Mouse (Mus musculus) gonadal fat pad, adult 2 months (tissue): ENCODE results near the gene Sowahd. TPM values are rescaled to one million over a fixed set of nuclear protein-coding genes. Genes with fewer than 3 reads are reported as not detected.
"Not testable (repeated sequence)": the region's sequence is repeated elsewhere in the genome, so short reads cannot be mapped to it uniquely, and the experiment has no call there.

Experiments
- DNase-seq: peaks from one replicate; pipeline ENCODE4 v3.0.0-alpha.2; 2012; ENCODE audit warnings: low read depth
- polyA plus RNA-seq: library from polyadenylated mRNA; depleted of rRNA; stranded (reverse); fragments of >200 nt; gene quantifications from 2 replicates; pipeline ENCODE4 v1.2.3, GENCODE M21; 2012; rRNA removed

The Sowahd gene
- polyA plus RNA-seq: 0.08 TPM in 1 of 2 replicates, not detected in the other

DNA sequence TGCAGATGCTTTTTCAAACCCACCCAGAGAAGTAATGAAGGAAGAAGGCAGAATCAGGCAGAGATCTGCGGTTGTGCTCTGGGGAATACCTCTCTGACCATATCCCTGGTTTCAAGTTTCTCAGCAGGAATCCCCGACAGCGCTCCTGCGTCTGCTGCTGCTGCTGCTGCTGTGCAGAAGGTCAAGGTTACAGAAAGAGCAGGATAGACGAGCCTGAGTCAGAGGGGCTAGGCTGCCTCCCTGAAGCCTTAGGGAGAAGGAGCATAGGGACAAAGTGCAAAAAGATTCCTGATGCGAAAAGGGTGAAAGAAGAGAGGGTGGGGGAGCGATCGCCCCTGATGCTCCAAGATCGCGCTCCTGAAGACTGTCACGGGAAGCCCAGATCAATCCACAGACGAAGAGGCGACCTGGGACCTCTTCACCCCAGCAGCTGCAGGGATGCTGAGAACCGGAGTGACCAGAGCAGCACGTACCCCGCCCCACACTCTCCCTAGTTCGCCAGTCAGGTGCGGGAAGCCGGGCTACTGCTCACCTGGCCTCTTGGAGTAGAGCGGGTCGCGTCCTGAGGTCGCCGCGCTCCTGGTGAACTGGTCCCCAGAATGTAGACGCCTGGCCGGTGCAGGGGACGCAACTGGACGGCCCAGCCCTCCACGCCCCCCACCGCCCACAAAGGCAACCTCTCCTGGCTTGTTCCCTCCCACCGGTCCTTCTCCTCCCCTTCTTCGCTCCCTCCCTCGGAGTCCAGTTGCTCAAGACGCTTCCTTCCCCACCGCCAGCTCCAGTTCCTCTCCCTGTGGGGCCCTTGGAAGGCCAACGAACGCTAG, at the start of gene Sowahd:
Sowahd (plus strand) TSS at position 780 of the 824 bp plus-strand sequence.
- no peak for DNase-seq

DNA sequence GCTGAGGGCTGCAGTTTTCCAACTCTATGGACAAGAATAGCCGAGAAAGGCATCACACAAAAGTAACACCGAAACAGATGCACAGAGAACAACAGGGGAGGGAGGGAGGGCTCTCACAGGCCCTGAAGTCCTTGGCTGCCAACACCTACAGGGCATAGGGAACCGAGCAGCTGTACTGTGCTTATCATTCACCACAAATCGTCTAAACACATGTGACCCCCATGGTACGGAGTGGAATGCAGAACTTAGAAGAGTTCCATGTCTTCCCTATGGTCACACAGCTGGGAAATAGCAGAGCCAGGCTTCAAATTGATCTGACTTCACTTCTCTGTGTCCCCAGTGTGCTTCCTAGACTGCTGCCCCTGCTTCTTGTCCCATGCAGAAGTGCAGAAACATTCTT, 34.8 kb upstream of the Sowahd start:
- no peak for DNase-seq

DNA sequence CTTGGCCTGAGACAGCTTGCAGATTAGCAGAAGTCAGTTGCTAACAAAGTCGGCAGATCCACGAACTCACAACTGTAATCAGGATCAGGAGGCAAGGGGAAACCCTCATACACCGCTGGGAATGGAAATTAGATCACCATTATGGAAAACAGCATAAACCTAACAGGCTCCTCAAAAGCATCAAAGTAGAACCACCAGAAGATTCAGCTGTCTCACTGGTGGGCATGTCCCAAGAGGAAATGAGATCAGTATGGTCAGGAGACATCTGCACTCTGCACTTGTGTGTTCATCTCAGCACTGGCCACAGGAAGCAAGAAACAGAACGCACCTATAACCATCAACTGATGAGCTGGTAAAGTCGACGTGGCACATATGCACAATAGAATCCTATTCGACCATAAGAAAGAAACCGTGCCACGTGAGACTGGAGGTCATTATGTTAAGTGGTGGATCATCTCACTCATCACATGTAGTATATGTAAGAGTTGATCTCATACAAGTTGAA, 30.4 kb upstream of the Sowahd start:
- DNase-seq: no peak

DNA sequence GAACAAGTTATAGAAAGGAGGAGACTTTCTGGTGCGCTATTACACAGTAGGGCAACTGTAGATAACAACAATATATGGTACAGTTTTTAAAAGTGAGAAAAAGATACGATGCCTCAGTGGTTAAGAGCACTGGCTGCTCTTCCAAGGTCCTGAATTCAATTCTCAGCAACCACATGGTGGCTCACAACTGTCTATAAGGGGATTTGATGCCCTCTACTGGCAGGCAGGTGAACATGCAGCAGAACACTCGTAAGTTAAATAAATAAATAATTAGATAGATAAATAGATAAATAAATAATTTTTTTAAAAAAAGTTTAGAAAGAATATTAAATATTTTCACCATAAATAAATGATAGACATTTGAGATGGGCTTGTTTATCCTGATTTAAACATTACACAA, 29.6 kb upstream of the Sowahd start:
- no peak for DNase-seq

DNA sequence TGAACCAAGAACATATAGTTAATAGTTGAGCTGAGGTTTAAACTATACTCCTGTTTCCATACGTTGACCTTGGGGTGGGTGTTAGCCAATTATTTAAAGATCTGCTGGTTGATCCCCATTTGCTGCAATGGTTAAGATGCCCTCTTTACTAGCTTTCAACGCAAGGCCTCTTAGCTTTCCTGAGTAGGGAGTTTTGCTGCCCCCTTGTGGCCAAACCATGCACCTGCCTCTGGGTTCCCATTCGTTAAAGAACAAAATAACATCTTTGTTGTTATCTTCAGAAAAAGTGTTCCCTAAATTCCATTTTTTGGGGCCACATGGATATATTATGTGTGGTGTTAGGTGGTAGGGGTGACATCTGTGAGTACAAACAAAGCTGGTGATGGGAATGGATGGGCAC, 26.0 kb upstream of the Sowahd start:
- DNase-seq: no peak

DNA sequence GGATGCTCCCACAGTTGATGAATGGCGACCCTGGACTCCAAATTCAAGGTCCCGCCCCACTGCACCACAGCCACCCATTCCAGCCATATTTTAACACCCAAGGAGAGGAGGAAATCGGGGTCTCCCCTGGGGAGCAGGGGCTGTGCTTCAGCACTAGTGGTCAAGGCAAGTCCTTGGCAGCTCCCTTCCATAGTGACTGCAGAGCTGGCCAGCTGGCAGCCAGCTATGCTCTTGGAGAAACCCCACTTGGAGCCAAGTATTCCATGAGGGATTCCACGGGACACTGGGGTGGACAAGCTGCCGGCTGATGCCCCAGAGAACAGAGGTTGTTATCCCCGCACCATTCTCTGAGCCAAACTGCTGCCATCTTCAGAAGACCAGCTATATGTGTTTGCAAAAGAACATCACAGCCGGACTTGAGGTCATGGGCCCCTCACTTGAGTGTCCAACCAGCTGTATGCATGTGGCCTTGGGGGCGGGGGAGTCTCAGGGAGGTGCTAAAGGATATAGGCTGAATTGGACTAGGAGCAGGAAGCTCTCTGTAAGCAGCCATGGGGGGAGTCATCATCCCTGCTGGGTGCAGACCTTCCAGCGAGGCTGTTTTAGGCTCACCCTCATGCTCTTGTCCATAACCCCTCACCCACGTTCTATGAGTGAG, 24.9 kb upstream of the Sowahd start:
- no peak for DNase-seq

DNA sequence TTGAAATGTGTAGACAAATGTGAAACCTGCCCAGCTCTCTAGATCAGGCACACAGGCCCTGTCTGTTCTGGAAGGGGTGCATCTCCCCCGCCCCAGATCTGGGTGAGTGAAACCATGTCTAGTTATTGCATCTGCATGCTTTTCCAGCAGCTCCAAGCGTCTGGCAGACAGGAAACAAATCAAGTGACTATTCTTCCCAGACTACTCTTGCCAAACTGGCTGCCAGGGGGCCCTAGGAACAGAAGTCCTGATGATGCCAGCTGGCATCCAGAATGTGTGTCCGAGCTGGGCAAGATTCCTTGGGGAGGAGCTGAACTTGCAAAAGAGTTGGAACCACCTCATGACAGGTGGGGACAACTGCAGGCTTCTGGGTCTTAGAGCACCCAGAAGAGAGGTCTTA, 20.3 kb upstream of the Sowahd start:
- DNase-seq: peak; percentile 46

DNA sequence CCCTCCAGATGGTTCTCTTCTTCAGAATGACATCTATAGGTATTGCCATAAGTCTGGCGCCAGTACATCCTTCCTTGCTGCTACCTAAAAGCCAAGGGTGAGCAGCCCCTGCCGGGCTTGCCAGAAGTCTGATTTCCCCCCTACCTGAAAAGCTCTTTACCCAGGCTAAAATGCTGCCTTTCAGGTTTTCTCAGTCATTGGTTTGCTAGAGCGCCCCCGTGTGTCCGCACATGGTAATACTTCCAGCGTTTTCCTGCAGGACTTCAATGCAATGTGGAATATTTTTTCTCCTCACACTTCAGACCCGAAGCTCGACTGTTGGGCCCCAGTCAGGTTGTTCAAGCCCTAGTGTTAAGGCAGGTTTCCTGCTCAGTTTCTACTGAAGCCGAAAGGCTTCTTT, 5.9 kb upstream of the Sowahd start:
- no peak for DNase-seq

DNA sequence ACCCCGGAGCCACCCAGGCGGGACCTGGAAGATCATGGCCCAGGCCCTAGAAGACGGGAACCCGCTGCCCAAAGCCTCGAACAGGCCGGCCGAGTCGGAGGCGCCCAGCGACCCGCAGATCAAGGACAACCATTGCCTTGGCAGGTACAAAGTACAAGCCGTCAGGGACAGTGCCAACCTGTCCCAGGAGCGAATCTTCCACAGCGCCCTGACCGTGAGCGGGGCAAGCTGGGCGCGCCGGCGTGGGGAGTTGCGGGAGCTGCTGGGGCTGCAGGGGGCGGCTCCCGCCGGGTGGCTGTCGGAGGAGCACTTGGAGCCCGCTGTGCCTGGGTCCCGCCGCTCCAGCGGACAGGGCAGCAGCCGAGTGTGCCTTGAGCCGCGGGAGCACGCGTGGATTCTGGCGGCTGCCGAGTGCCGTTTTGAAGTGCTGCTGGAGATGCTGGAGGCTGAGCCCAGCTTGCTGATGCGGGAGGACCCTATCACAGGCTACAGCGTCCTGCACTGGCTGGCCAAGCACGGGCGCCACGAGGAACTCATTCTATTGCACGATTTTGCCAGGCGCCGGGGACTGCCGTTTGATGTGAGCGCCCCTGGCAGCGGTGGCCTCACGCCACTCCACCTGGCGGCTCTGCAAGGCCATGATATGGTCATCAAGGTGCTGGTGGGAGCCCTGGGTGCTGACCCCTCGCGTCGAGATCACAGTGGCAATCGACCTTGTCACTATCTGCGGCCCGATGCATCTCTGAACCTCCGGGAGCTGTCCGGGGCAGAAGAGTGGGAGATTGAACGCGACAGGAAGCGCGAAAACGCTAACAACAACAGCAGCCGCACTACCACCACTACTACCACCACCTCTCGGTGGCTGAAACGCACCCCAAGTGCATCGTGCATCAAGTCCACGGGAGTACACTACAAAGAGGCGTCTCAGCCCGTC, 512 bp downstream of the Sowahd start:
- DNase-seq: no peak

DNA sequence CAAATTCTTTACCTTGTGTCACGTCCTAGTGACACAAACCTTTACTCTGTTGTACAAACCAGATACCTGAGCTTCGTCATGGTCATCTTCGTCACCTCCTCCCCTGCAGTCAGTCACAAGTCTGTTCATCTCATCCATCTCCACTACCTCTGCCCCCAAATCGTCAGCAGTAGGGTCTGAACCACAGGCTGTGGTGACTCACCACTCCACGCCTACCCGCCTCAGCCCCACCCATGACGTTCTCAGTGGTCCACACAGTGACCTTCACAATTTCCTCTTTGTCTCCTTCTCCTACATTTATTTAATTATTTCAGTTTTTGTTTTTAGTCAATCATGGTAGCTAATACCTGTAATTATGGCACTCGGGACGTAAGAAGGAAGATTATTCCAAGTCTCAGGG, 15.3 kb downstream of the Sowahd start:
- DNase-seq: no peak

DNA sequence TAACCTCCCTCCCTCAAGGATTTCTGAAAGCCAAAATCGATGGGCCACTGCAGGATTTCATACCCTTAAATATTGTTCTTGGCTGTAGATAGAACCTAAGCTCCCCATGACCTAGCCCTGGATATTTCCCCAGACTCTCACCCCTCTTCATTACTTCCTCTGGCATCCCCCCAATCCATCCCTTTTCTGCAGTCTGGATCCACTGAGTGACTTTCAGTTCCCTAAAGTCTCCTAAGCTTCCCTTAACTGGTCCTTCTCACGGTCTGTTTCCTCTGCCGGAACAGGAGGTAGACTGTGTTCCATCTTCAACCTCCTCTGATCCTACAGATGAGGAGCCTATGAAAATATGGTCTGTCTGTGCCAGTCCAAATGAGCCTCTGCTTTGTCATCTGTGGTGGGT, 18.7 kb downstream of the Sowahd start:
- DNase-seq: no peak

DNA sequence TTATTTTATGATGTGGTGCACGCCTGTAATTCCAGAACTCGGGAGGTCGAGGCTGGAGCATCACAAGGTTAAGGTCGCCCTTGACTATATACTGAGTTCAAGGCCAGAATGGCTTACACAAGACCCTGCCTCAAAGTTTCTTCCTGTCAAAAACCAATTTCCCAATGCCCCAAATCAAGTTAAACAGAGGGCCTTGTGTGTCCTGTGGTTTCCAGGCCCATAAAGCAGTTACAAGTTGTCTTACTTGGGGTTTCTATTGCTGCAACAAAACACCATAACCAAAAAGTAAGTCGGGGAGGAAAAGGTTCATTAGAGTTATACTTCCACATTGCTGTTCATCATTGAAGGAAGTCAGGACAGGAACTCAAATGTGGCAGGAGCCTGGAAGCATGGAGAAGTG, 20.1 kb downstream of the Sowahd start:
- DNase-seq: no peak

DNA sequence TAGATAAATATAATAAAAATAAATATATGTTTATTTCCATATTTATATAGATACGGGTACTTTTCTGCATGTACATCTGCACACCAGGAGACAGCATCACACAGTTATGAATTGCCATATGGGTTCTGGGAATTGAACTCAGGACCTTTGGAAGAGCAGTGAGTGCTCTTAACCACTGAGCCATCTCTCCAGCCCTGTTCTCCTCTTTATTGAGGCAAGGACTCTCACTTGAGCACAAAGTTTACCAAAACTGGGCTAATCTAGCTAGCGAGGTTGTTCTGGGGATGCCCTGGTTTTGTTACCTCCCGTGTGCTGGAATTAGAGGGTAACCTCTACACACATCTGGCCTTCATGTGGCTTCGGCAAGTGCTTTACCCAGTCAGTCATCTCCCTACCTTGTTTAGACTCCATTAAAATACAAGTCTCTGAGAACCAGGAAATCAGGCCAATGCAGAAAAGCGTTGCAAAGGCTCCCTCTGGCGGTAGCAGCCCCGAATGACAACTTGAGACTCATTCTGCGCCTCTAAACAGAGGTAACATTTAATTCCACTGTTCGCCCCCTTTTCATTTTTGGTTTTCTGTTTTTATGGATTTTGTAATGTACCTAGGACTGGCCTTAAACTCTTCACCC, 25.7 kb downstream of the Sowahd start:
- no peak for DNase-seq

DNA sequence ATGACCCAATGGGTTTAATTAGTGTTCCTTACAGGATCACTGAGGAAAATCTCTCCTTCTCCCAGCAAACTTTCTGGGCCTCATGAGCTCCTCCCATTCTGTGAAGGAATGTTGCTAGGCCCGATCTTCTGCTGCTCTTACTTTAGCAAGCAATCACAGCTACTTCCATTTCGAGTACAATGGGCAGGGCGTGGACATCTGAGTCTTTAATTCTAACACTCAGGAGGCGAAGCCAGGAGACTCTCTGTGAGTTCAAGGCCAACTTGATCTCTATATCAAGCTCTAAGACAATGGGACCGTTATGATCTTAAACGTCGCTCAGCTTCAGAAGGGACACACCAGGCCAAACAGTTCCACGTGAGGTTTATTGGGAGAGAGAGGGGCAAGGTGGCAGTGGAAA, 28.0 kb downstream of the Sowahd start:
- DNase-seq: no peak

DNA sequence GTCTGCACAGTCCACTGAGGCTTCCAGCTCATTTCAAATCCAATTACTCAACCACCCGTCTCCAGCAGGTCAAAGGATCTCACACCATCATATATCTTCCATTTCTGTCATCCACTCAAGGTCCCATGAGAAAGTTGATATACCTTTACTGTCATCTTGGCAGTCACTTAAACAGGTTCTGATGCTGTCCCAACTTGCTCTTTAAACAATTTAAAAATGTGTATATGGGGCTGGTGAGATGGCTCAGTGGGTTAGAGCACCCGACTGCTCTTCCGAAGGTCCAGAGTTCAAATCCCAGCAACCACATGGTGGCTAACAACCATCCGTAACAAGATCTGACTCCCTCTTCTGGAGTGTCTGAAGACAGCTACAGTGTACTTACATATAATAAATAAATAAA, 31.7 kb downstream of the Sowahd start:
- not testable (repeated sequence) for DNase-seq

DNA sequence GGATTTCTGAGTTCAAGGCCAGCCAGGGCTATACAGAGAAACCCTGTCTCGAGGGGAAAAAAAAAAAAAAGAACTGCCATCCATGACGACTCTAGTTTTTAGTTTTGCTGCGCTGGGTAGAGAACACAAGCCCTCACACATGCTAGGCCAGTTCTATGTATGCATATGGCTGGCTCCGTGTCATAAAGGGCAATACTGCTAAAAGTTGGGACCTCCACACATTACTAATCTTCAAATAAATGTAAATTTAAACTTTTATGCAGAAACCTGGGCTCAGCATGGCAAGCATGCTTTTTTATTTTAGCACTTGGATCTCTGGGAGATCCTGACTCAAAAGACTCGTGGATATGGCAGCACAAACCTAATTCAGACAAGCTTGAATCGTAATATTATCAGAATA, 32.5 kb downstream of the Sowahd start:
- DNase-seq: no peak

DNA sequence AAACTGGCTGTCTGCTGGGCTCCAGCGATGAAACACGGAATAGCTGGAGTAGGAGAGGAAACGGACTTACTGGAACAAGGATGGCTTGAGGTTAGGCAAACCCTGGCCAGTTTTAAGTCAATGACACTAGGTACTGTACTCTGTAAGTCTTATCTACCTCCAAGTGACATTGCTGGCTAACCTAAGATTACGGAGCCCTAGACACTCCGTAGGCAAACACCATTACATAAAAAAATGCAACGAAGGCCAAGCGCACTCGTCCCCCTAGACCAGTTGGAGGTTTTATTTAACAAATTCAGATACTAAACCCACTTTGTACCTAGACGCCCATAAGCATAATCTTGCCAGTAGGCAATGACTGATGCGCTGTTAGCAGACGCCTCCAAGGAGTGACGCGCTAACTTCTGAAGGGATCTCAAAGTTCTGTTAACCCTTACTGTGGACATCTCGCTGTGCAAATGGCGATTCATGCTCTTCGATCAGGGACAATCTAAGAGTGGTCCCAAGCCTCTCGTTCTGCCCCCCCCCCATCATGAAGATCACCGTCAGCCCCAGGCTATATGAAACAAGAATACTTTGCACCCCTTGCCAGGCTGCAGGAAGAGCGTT, 35.8 kb downstream of the Sowahd start:
- DNase-seq: no peak

DNA sequence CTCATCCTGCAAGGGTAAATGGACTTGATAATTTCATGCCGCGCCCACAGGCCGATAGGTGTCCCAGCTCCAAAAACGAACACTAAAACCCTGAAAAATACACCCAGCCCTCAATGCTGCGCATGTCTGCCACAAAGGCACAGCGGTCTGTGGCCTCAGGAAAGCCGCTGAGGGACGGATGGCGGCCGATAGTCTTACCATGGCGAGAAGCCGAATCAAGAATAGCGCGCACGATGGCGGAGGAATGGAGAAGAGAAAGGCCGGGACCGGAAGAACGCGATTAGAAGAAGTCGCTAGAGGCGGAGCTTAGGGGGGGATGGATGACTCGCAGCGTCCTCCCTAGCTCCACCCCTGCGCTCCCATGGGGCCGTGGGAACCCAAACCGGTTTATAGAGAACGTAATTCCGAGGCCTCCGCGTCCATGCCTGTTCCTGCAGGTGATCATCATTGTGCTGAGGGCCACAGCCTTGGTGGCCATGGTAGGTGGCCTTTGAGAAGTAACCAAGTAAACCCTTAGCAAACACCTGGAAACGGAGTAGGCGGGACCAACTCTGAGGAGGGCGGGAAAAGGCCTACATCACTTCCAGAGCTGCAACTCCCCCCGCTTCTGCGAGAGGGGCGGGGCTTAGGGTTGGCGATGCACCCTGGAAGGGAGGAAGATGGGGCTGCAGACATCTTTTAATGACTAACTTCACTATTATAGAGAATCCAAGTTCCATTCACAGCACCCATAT, 36.4 kb downstream of the Sowahd start, which contains the start of gene Rpl39:
Rpl39 (minus strand) TSS at position 476 of the 734 bp plus-strand sequence.
- no peak for DNase-seq

DNA sequence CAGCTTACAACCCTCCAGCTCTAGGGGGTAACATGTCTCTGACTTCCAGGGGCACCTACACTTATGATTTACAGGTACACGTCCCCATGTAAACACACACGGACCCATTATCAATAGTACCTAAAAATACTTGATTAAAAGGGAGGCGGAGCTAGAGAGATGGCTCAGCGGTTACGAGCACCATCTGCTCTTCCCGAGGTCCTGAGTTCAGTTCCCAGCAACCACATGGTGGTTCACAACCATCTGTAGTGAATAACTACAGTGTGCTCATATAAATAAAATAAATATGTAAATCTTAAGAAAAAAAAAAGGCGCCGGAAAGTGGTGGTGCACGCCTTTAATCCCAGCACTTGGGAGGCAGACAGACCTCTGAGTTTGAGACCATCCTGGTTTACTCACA, 37.0 kb downstream of the Sowahd start:
- no peak for DNase-seq

DNA sequence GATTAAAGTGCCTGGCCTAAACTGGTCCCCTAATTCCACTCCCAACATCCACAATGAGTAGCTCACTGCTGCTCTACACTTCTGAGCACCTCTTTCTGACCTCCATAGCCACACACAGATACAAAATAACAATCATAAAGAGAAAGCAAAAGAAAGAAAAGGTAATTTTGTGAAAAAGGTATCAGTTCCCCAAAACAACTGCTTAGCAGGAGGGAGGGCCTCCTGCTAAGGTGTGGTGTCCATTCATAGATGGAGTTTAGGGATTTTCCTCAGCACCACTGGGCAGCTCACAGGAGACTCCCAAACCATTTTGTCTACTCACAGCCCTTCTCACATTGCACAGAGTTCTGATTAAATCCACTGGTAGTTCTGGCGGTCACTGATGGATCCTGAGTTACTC, 40.1 kb downstream of the Sowahd start:
- no peak for DNase-seq
